Mouse (Mus musculus) stomach, postnatal 0 days (tissue): ENCODE data around the gene Yy1. TPM values are rescaled to one million over a fixed set of nuclear protein-coding genes. Genes with fewer than 3 reads are reported as not detected.
A peak's percentile ranks its signal among the peaks of the same experiment; 100 is the strongest.

Experiments
- ATAC-seq: fragments of 200-750 bp; cut with Nextera tagmentation; 2 replicates; pipeline ENCODE4 v1.8.0; 2017; ENCODE audit not compliant: low FRiP score, low TSS enrichment
- DNase-seq: peaks from one replicate; pipeline ENCODE4 v3.0.0-alpha.2; 2016; ENCODE audit warnings: low spot score
- H3K27ac ChIP-seq: fragments of 300-500 bp; sonication (generic); replicated peaks from 2 replicates; pipeline ENCODE4 v1.5.1; 2014; ENCODE audit warnings: mild to moderate bottlenecking, control low read depth
- H3K27me3 ChIP-seq: fragments of 300-500 bp; sonication (generic); 2 replicates; pipeline ENCODE4 v1.6.1; 2014; ENCODE audit warnings: low read length; ENCODE audit not compliant: control insufficient read depth, insufficient read depth
- H3K36me3 ChIP-seq: fragments of 300-500 bp; sonication (generic); 2 replicates; pipeline ENCODE4 v1.6.1; 2014; ENCODE audit warnings: low read length, mixed read lengths; ENCODE audit not compliant: control insufficient read depth, insufficient read depth
- H3K4me1 ChIP-seq: fragments of 300-500 bp; sonication (generic); replicated peaks from 2 replicates; pipeline ENCODE4 v1.6.1; 2014; ENCODE audit warnings: antibody characterized with exemption; ENCODE audit not compliant: control insufficient read depth, insufficient read depth
- H3K4me2 ChIP-seq: fragments of 300-500 bp; sonication (generic); replicated peaks from 2 replicates; pipeline ENCODE4 v1.6.1; 2014; ENCODE audit warnings: low read depth, mild to moderate bottlenecking, control low read depth, moderate library complexity
- H3K4me3 ChIP-seq: fragments of 300-500 bp; sonication (generic); 2 replicates; pipeline ENCODE4 v1.5.1; 2014; ENCODE audit warnings: low read depth, low read length, control low read depth
- H3K9ac ChIP-seq: fragments of 300-500 bp; sonication (generic); 2 replicates; pipeline ENCODE4 v1.6.1; 2014; ENCODE audit warnings: mild to moderate bottlenecking, low read length, control low read depth, mixed read lengths
- H3K9me3 ChIP-seq: fragments of 300-500 bp; sonication (generic); 2 replicates; pipeline ENCODE4 v1.6.1; 2016; ENCODE audit warnings: low read length; ENCODE audit not compliant: control insufficient read depth
- CTCF ChIP-seq: IDR thresholded peaks from 2 replicates; pipeline ENCODE4 v1.5.1; 2016; ENCODE audit warnings: antibody characterized with exemption, low read depth, mild to moderate bottlenecking, moderate library complexity
- EP300 ChIP-seq: optimal IDR thresholded peaks from 2 replicates; pipeline ENCODE3; 2016; ENCODE audit warnings: antibody characterized with exemption
- whole genome bisulfite sequencing: fragments of 180-500 bp; shearing (Covaris S2); extraction: QIAGEN DNeasy Blood & Tissue Kit; methylation state at CpG from one replicate; pipeline ENCODE4 v1.1.7; 2014; 5-methylcytosine and 5-hydroxymethylcytosine counted together
- polyA plus RNA-seq: library from polyadenylated mRNA; unstranded; fragments of >200 nt; fragmentation: Nextera tagmentation; extraction: Ambion mirVana; gene quantifications from 2 replicates; pipeline ENCODE4 v1.2.1, GENCODE M21; 2015

Yy1 gene
- polyA plus RNA-seq, 1 experiment from 2014 or later = 9.6 TPM

DNA sequence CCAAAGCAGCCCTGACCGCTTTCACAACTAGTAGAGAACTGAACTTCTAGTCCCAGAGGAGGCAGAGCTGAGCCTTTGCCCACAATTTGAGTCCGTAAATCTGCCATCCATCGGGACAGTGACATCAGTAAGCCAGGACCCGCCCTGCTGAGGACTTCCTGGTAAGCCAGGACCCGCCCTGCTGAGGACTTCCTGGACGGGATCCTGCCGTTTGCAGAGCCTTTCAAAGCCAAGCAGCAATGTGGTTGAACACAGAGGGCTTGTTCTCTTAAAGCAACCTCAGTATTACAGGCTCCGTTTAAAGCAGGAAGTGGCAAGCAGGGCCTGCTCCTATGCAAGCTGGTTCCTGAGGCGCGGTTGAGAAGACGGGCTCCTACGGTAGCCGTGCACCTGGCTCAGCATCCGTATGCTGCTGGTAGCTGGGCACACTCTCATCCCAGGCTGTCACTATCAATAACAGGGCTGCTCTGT lies 27.0 kb upstream of the Yy1 start:
- Histone ChIP-seq H3K4me2 (peak overlapping the region; percentile 60), H3K27me3 (no peaks in the 10 kb centered on the region), H3K9ac (peak overlapping the region; percentile 58), H3K9me3 (no peaks in the 10 kb centered on the region), H3K27ac (peak overlapping the region; percentile 93), H3K4me1 (0 out of 2 replicates have a peak, but pooled peaks cover 3% of the 10 kb centered on the region), H3K36me3 (no peaks in the 10 kb centered on the region), H3K4me3 (peak overlapping the region; percentile 28)
- TF ChIP-seq EP300 = no peak
- peak; percentile 32 for TF ChIP-seq CTCF
- peak; percentile 90 for DNase-seq
- 14% methylated on average over 14 of the region's 14 CpGs for WGBS
- peak; percentile 88 for ATAC-seq

DNA sequence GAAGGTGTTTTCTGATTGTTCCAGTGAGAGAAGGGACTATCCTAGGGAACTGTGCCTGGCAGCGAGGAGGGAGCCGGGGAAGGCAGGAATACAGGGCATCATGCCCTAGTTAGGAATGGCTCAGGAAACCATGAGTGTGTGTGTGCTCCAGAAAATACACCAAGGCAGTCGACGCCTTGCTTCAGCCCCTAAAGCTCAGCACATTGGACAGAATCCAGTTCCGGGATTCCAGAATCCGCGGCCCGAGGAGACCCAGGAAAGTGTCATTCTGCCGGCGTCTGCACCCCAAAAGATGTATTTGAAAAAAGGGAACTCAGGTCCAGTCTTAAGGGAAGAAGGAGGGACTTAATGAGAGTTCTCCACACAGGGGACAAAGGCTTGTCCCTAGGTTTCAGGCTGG lies 26.5 kb upstream of the Yy1 start:
- peak overlapping the region; percentile 60 for H3K4me2 ChIP-seq
- DNase-seq (no peak), ATAC-seq (no peak)
- WGBS = 29% methylated on average over 10 of the region's 10 CpGs
- no peaks in the 10 kb centered on the region for H3K9me3 ChIP-seq
- no peaks in the 10 kb centered on the region for H3K27me3 ChIP-seq
- no peak for TF ChIP-seq CTCF
- TF ChIP-seq EP300 = no peak
- H3K9ac ChIP-seq = peak overlapping the region; percentile 58
- H3K36me3 ChIP-seq = no peaks in the 10 kb centered on the region
- H3K4me3 ChIP-seq = peak overlapping the region; percentile 28
- 0 out of 2 replicates have a peak, but pooled peaks cover 3% of the 10 kb centered on the region for H3K4me1 ChIP-seq
- peak overlapping the region; percentile 93 for H3K27ac ChIP-seq

DNA sequence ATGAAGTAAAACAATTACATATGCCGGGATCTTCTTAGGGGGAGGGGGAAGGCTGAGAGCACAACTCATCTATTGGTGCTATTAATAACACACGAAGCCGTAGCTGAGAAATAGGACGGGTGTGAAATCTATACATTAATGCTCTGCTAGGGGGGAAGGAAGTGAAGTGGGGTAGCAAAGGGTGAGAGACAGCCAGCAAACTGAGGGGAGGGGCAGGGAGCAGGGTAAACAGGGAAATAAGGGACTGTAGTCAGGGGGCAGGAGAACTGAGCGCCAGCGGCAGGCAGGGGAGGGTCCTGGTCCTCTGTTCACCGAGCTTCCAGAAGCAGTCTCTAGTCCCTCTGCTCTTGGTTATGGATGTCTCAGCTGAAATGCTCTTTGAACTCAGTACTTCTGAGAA lies 25.9 kb upstream of the Yy1 start:
- WGBS = 33% methylated on average over 7 of the region's 7 CpGs
- ATAC-seq = no peak
- DNase-seq = no peak
- Histone ChIP-seq H3K27ac (peak overlapping the region; percentile 41; the same call in 1 of the 2 replicates), H3K9ac (0 out of 2 replicates have a peak overlapping the region, but pooled peaks have one; percentile 3), H3K36me3 (no peaks in the 10 kb centered on the region), H3K4me1 (0 out of 2 replicates have a peak, but pooled peaks cover 3% of the 10 kb centered on the region), H3K4me3 (no peak overlapping the region), H3K4me2 (peak overlapping the region; percentile 60; the same call in 1 of the 2 replicates), H3K27me3 (no peaks in the 10 kb centered on the region), H3K9me3 (no peaks in the 10 kb centered on the region)
- no peak for TF ChIP-seq EP300
- TF ChIP-seq CTCF = no peak

DNA sequence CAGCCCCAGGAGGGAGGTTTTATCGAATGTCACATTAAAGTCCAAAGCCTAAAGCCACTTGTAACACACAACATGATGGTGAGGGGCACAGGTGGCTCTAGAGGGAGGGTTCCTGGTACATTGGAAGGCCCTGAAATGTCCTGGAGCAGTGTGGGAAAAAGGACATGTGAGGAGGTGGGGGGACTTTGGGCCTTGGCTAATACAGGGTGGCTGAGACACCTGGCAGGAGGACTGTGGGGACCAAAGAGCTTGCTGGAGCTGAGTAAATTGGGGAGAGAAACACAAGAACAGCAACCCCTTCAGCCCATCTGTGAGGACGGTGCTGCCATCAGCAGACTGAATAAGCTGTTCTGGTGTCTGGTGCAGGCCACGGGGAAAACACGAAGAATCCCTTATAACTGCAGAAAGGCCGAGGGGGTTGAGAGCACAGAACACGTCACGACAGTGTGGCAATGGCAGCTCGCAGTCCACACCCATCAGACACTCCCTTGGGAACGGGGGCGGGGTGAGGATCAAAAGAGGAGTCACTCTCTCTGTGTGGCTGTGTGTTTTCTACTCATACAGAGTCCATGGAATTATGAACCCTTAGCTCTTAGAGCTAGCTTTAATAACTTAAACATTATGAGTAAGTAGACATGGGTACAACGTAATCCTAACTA lies 24.4 kb upstream of the Yy1 start:
- no peaks in the 10 kb centered on the region for H3K36me3 ChIP-seq
- no peak overlapping the region for H3K9ac ChIP-seq
- 69% methylated on average over 11 of the region's 11 CpGs for whole genome bisulfite sequencing
- H3K4me2 ChIP-seq = no peak overlapping the region
- H3K4me3 ChIP-seq = no peak overlapping the region
- ATAC-seq = peak; percentile 55; the same call in 1 of the 2 replicates
- H3K27me3 ChIP-seq = no peaks in the 10 kb centered on the region
- TF ChIP-seq CTCF (no peak), EP300 (no peak)
- 0 out of 2 replicates have a peak, but pooled peaks cover 3% of the 10 kb centered on the region for H3K4me1 ChIP-seq
- H3K9me3 ChIP-seq = no peaks in the 10 kb centered on the region
- DNase-seq = peak; percentile 65
- no peak overlapping the region for H3K27ac ChIP-seq

DNA sequence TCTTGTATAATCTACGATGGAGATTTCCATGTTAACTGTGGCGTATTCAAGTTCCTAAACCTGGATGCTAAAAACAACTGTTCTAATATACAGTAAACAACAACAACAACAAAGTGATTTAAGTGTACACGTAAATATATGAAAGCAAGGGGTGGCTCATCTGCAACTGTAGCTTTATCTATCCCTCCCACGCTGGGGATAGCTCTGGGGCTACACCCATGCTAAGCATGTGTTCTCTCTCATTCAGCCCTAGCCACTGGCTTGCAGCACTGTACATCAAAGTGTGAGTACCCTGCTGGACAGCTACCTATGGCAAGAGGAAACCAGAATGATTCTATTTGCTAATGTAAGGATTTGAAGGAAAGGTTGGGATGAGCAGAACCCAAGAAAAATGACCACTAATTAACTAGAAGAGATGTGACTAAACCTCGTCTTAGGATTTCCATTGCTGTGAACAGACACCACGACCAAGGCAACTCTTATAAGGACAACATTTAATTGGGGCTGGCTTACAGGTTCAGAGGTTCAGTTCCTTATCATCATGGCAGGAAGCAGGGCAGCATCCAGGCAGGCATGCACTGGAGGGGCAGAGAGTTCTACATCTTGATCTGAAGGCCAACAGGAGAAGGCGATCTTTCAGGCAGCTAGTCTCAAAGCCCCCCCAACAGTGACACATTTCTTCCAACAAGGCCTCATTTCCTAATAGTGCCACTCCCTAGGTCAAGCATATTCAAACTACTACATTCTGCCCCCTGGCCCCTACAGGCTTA lies 12.5 kb upstream of the Yy1 start:
- Histone ChIP-seq H3K4me2 (no peak overlapping the region), H3K9me3 (no peaks in the 10 kb centered on the region), H3K9ac (no peak overlapping the region), H3K27me3 (no peaks in the 10 kb centered on the region), H3K27ac (no peak overlapping the region), H3K4me1 (no peaks in the 10 kb centered on the region), H3K4me3 (no peak overlapping the region), H3K36me3 (no peaks in the 10 kb centered on the region)
- DNase-seq (no peak), ATAC-seq (no peak)
- 94% methylated on average over 7 of the region's 7 CpGs for WGBS
- no peak for TF ChIP-seq CTCF
- TF ChIP-seq EP300 = no peak
